Mouse (Mus musculus): Measurements from ENCODE around the gene Tmem198.
A peak's percentile ranks its signal among the peaks of the same experiment; 100 is the strongest.

The Tmem198 gene

DNA sequence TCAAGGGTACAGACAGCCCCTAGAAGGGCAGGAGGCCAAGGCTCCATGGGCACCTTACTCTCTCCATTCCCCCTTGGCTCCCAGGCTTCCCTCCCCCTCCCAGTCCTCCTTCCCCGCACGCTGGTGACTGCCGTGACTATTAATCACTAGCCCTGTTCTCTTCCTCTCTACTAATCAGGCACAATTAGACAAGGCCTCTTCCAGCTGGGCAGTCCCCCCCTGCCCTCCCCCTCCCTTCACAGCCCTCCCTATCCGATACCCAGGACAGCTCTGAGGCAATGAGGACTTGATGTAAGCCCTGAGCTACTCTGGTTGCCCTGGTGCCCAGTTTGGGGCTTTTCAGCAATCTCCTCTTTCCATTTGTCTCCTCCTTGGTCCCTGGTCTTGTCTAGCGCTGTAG is 23.4 kb upstream of the Tmem198 start:
- no peak for DNase-seq (ENCODE audit: low read depth)

DNA sequence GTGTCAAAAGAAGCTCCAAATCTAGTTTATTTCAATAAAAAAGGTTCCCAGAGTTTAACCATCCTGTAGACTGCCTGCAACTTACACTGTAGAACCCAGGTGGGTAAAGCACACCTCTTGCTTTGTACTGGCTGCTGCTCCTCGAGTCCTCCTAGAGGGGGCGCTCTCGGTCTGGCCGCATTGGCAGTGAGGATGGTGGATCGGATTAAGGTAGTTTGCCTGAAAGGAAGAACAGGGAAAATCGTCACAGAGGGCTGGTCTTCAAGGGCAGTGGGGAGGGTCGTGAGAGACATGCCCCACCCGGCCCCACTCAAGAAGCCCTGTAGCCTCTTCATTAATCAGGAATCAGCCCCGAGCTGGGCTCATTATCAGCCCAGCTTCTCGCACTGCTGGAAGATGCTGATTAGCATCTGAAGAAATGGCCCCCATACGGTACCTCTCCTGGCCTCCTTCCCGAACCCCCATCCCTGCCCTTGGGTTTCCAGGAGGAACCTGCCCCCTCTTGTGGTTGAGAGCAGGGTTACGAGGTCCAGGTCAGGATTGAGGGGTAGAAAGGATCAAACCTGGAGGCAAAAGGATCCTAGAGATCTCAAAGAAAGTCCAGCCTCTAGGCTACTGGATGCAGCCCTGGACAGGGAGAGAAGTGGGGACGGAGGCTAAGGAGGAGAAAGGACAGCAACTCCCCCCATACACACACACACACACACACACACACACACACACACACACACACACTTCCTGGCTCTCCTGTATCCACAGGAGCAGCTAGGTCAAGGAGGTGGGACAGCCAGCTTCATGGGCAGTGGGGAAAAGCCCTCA is 22.4 kb upstream of the Tmem198 start:
- DNase-seq (ENCODE audit: low read depth) = no peak

DNA sequence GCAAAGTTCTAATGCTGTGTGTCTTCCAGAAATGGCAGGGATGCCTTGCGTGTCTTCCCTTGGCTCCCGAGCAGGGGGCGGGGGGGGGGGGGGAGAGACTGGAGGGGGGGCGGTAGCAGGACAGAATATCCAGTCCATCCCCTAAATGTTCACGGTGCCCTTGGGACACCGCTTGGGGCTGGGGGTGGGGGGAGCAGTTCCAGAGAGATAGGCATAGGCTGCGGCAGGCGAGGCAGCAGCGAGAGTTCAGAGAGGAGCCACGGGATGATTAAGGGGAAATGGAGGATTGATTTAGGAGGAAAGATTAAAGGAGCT is 21.7 kb upstream of the Tmem198 start:
- DNase-seq (ENCODE audit: low read depth) = no peak

DNA sequence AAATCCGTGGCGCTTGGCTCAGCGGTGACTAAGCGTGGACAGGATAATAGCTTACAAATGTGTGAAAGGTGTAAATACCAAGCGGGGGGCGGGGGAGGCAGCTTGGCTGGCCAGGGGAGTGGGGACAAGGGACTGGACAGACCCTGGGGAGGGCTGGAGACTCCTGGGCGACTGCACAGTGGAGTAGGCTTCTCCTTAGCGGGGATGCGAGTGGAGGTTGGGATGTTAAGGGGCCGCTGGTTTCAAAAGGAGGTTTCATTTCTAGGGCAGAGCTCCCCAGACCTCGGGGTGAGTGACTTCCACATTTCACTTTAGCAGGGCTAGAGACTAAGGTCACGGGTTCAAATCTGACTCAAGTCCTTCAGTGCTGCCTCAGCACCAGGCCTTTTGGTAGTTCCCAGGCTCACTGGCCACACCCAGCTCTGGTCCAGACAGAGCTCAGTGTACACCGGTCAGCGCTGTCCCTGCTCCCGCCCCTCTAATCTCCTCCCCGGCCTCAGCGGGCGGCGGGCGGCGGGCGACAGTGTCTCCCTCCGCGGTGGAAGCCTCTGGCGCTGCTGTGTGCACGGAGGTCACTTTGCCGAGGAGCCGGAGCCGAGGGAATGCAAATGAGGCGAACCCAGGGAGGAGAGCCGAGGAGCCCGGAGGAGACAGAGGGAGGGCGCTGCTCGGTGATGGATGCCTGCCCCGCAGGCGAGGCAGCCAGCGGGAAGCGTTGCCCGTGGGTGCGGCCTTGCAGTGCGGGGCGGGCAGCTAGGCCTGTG is 21.1 kb upstream of the Tmem198 start:
- no peak for DNase-seq (ENCODE audit: low read depth)

DNA sequence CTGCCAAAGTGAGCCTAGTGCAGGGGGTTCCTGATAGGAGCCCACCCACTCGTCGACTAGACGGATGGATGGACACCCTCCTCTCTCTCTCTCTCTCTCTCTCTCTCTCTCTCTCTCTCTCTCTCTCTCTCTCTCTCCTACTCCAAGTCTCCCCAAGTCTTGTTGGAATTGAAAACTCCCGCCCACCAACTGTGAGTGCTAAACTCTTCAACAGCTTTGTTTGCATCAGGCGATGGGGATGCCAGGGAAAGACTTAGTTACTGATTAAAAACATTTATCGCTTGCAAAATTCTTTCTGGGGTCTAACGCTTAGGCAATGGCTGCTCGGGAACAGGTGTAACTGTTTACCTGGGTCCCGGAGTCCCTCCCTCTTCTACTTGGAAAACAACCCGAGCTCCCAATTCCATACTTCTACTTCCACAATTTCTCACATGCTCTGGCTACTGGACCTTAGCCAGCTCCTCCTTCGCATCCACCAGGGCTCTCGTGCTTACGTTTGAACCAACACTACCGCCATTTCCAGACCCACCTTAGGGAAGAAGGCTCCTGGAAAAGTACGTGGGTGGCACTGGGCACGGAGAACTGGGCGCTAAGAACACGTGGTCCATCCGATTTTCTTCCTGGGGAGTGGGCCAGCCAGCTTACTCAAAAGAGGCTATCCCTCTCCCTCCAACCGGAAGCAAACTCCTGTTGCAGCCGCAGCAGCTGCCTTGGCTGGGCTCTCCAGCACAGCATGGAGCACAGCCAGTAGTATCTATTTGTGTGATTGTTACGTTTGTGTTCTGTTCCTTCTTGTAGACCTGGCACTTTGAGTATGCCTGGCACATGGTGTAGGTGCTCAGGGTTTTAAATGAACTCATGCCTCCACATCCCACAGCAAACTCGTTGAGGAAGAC is 20.3 kb upstream of the Tmem198 start:
- DNase-seq (ENCODE audit: low read depth) = no peak

DNA sequence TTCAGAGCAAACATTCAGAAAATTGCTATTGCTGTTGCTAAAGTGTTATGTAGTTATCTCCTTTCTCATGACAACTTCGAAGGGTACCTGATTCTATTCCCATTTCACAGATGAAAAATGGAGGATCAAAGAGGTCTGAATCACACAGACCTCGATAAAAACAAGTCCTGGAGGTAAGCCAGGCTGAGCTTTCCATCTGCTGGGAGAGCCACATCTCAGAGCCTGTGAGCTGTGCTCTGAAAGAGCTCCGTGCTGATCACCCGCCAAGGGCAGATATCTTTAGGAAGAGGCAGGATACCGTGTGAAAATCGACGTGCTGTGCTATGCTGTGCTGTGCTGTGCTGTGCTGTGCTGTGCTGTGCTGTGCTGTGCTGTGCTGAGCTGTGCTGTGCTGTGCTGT is 19.0 kb upstream of the Tmem198 start:
- DNase-seq (ENCODE audit: low read depth) = no peak

DNA sequence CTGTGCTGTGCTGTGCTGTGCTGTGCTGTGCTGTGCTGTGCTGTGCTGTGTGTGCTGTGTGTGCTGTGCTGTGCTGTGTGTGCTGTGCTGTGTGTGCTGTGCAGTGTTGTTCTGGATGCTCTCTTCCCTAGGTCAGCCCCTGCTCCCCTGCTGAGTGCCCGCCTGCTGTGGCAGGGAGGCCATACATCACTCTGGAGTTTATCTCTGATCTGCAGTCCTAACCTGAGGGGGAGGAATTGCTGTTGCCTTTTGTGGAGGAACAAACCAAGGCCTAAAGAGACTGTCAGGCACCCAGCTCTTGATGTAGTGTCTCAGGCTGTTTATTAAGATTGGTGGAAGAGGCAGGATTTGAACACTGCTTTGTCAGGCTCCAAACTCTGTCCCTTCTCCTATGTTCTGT is 16.7 kb upstream of the Tmem198 start:
- no peak for DNase-seq (ENCODE audit: low read depth)

DNA sequence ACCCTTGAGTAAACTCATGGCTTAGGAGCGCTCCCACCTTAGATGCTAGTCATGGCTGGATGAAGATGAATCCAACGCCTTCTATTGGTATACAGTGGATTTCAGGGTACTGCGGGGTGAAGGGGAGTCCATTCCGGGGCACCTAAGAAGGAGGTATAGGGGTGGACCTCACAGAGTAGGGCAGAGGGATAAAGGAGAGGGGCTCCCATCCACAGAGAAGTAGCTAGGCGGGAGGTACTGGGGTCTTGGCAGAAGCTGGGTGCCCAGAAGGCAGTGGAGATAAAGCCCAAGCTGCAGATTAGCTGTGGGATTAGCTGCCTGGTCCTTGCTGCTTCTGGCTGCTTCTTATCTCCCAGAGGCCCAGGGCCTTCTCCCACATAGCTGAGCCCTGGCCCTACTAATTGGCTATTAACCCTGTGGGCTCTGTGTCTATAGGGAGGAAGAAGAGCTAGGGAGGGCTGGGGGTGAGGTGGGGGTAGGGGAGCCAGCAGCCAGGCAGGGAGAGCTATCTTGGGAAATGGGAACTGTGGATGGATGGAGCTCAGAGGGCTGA is 15.6 kb upstream of the Tmem198 start:
- DNase-seq (ENCODE audit: low read depth) = no peak

DNA sequence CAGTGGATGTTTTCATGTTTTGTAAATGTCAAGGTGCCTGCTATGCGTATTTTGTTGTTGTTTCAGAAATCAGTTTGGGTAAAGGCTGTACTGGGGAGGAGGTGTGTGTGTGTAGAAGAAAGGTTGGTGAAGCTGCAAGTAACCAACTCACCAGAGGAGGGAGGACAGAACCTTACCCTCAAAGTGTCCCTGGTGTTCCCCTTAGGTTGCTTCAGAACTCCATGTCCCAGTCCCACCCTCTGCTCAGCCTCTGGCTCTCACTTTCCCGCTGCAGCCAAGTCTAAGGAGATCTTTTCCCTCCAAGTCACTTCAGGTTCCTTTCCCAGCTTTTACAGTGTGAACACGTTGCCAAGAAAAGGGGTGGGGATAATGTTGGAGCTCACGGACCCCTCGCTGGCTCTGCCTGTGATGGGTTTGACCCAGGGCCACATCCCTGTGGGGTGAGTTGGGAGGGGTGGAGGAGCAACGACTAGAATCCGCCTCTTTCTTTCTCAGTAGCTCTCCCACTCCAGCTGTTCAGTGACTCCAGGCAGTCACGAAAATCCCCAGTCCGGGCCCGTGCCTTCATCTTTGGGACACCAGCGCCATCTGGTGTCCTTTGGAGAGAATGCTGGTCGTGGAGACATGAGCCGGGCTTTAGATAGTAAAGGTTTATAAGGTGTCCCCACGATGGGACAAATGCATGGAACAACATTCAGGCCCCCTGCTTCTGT is 12.0 kb upstream of the Tmem198 start:
- DNase-seq (ENCODE audit: low read depth) = no peak

DNA sequence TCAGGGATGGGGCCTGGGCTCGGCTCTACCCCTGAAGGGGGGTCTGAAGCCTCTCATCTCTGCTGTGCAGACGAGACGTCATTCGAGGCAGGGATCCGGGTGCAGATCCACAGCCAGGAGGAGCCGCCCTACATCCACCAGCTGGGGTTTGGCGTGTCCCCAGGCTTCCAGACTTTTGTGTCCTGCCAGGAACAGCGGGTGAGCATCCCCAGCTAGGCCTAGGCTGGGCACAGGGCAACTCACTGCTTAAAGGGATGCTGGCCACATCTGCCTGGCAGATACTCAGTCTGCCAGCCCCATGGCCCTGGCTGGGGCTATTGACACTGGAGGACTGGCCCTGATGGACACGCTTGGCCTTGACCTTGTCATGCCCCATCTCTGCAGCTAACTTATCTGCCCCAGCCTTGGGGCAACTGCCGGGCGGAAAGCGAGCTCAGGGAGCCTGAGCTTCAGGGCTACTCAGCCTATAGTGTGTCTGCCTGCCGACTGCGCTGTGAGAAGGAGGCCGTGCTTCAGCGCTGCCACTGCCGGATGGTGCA is 10.0 kb upstream of the Tmem198 start:
- no peak for DNase-seq (ENCODE audit: low read depth)

DNA sequence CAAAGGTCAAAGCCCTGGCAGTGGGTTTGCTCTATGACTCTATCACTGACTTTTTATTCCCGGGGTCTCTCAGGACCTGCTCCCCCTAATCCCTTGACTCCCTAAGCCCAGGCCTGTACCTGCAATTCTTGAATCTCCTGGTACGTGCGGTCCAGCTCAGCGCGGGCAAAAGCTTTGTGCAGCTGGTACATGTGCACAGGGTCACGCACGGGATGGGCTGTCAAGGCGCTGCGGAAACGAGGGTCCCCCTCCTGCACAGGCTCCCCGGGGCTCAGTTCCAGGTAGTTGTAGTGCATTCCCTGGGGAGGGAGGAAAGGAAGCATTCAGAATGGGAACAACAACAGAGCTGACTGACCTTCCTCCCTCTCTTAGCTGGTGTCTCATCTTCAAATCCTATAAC is 2.9 kb upstream of the Tmem198 start:
- DNase-seq (ENCODE audit: low read depth) = no peak

DNA sequence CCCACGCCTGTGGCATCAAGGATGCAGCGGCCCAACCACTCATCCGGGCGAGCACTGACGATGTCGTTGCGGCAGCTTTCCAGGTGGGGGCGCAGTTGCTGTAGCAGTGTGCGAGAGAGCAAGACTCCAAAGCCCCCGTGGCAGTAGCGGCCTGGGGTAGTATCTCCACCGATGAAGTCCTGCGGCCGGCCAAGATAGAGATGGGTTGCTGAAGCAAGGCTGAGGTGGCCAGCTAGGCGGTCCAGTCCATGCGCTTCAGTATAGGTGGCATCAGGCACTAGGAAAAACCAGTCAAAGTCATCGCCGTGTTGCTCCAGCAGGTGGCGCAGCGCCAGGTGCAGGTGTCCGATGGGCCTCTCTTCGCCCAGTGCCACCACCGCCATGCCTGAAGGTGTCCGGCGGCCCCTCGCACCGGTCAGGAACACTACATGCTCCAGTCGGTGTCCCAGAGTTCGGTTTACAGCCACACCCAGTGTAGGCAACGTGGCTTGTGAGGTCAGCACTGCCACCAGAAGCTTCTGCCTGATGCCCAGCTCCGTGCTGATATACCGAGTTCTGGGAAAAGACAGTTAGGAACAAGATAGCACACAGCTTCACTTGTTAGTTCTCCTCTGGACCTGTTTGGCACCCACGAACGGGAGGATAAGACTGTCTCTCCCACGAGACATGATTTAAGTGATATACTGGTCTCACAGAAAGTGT is 1.9 kb upstream of the Tmem198 start:
- peak; percentile 37 for DNase-seq (ENCODE audit: low read depth)

DNA sequence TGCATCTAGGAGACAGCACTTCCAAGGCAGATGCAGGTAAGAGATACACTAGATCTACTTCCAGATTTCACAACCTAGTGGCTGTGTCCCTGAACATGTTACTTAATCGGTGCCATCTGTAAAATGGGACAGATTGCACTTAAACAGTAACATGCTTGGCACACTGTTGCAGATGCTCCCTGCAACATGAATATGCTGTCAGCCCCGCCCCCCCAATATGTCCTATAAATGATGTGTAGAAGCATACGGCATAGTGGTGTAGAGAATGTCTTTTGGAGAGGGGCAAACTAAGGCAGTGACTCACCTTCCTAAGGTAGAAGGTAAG is 1.4 kb upstream of the Tmem198 start:
- no peak for DNase-seq (ENCODE audit: low read depth)

DNA sequence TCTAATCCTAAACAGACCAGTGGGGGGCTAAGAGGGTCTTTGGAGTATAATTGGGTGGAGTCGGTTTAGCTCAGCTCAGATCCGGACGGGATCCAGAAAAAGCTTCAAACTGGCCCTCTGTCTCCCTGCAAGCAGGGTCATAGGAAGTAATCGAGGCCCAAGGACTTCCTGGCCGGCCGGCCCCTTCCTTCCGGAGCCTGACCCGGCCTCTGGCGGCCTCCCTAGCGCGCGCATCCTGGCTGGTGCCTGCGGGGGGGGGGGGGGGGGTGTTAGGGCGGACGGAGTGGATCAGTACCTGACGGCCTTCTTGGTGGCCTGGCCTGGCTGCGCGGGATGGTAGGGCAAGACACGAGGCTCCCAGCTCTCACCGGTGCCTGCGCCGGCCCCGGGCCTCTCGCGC is 835 bp upstream of the Tmem198 start:
- no peak for DNase-seq (ENCODE audit: low read depth)

DNA sequence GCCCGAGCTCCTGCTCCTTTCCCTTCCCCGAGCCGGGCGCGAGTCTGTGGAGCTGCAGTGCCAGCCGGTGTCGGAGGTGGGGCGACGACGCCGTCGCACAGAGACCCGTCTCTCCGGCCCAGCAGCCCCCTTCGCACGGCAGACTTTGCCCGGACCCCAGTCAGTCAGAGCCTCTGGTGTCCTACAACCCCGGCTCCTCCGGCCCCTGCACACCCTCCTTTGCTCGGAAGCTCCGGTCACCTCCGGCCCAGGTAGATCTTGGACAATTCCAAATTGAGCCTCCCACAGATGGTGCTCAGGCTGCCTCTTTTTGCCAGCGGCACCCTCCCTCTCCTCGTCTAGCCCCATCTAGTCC is 280 bp downstream of the Tmem198 start:
- DNase-seq (ENCODE audit: low read depth) = no peak

DNA sequence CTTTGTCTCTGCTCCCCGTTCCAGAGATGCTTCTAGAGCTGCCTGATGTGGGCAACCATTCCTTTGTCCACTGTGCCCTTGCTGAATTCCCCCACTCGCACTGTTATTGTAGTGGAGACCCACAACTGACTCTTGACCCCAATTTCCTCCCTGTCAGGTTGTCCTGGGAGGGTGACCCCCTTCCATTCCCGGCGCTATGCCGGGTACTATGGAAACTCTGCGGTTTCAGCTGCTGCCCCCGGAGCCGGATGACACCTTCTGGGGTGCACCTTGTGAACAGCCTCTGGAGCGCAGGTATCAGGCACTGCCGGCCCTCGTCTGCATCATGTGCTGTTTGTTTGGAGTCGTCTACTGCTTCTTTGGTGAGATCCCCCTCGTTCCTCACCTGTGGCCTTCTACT is 704 bp downstream of the Tmem198 start:
- DNase-seq (ENCODE audit: low read depth) = no peak

DNA sequence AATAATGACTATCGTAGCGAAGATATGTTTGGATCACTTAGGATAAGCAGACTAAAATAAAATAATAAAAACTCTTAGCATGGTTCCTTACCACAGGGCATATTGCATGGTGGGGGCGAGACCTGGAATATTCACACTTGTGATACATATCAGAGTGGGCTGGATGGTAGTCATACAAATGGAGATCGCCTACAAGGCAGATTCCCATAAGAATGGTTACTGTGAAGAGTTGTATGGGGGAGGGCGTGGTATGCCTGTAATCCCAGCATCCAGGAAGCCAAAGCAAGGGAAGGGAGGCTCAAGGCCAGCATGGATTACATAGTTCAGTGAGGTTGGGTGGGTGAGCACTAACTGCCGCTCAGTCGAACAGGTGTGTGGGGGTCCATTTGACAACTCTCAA is 1.4 kb downstream of the Tmem198 start:
- no peak for DNase-seq (ENCODE audit: low read depth)

DNA sequence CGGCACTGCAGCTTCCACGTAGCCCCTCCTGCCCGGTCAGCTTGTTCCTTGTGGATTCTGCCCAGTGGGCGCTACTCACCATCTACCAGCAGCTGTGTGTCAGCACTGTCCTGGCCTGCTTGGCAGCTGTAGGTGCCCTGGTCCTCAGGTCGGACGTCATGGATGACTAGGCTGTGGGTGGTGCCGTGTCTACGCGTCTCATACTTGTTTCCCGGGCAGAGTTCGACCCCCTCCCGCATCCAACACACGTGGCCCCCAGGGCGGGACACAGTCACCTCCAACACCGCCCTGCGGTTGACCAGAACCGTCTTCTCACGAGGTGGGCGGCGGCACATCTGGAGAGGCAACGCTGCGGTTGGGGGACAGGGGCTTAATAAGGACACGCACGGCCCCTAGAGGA is 7.2 kb downstream of the Tmem198 start:
- no peak for DNase-seq (ENCODE audit: low read depth)

DNA sequence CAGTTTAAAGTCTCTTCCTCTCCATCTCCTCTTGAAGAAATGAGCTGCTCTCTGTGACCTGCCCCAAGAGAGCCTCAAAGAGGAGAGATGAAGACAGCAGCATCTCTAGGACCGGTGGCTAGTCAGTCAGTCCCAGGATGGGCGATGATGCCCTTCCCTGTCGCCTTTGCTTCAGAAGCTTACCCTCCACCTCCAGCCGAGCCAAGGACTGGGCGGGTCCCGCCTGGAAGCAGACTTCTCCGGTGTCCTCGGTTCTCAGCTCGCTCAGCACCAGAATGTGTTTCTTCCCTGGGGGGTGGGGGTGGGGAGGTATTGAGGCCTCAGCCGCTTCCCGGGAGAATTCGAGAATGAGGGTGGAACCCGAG is 7.7 kb downstream of the Tmem198 start:
- DNase-seq (ENCODE audit: low read depth) = no peak

DNA sequence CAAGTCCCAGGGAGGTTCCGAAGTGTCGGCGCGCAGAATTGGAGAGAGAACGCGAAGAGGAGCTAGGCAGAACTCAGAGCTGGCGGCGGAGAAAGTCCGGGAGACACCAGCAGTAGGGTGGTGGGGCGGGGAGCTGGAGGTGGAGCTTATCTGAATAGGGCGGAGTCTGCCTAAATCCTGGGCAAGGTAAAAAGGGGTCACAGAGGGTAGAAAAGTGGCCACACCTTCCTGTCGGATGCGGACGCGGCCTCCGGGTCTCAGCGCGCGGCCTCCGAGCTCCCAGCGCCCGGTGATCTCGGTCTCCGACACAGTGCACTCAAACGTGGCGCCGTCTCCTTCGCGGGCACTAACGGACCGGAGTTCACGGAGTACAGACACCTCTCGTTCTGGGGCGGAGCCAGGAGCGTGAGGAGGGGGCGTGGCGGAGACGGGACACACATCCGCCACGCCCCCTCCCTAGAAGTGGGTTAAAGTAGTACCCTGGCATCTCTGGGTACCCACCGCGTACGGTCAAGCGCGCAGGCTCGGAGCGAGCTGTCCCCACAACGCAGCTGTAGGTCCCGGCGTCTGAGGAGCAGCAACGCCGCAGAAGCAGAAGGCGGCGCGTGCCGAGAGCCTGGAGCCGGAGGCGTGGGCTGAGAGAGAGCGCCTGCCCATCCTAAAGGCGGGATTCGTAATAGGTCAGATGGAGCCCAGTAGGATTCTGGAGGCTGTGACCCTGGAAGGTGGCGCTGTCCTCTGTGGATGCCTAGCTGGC is 8.3 kb downstream of the Tmem198 start:
- no peak for DNase-seq (ENCODE audit: low read depth)
